Mouse (Mus musculus): Measurements from ENCODE around the gene Tsku.

The Tsku gene

GRCm38 (mm10) chr7:98323288-98324019 is 37.7 kb downstream of the Tsku start:
- DNase-seq = peak; percentile 92

- DNase-seq = peak; percentile 95
Observed at GRCm38 (mm10) chr7:98322415-98322814, 38.7 kb downstream of the Tsku start.

GRCm38 (mm10) chr7:98321083-98321482 is 40.0 kb downstream of the Tsku start, which contains the start of gene Acer3:
Gene Acer3 (minus strand): TSS chr7:98321208.
- DNase-seq = peak; percentile 93

GRCm38 (mm10) chr7:98320006-98320556 is 41.0 kb downstream of the Tsku start:
- DNase-seq = peak; percentile 85

GRCm38 (mm10) chr7:98316568-98316967 is 44.6 kb downstream of the Tsku start:
- DNase-seq = peak; percentile 74

- no peak for DNase-seq
Observed at GRCm38 (mm10) chr7:98315087-98315486, 46.0 kb downstream of the Tsku start.

- DNase-seq = peak; percentile 70
Observed at GRCm38 (mm10) chr7:98312185-98312920, 48.8 kb downstream of the Tsku start.

- DNase-seq = peak; percentile 79
Observed at GRCm38 (mm10) chr7:98310266-98310665, 50.9 kb downstream of the Tsku start.

- DNase-seq = peak; percentile 100
Observed at GRCm38 (mm10) chr7:98309219-98310030, 51.7 kb downstream of the Tsku start.

GRCm38 (mm10) chr7:98308607-98309218 is 52.4 kb downstream of the Tsku start:
- no peak for DNase-seq

GRCm38 (mm10) chr7:98307921-98308606 is 53.1 kb downstream of the Tsku start:
- peak; percentile 34 for DNase-seq

- DNase-seq = no peak
Observed at GRCm38 (mm10) chr7:98307411-98307810, 53.7 kb downstream of the Tsku start.

Data from heart, adult 11 months (tissue).